Mouse (Mus musculus) right cerebral cortex, postnatal 36 days (tissue): ENCODE data around the gene Tbc1d30.

Experiments
- DNase-seq, 2 experiments: peaks; one replicate each; pipeline ENCODE4 v3.0.0; 2022; ENCODE audit warnings: low spot score in 2 of 2, mixed read lengths in 1 of 2

Gene Tbc1d30

GRCm38 (mm10) chr10:121314186-121314585 is 36.9 kb downstream of the Tbc1d30 start:
- no peak for DNase-seq

DNA sequence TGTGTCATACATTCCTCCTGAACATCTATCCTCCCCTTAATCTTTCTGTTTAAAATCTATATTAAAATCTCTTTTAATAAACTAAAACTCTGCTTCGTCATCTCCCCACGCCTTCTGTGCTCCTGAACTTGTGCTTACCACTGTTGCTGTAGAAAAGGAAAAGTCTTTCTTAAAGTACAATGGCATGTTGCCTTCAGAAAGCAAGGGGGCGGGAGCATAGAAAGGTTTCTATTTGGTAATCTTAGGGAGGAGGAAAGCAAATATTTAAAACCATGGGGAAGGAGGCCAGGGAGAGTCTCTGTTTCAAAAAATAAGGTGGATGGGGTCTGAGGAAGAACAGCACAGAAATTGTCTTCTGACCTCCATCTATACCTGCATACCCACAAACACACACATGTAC is 38.0 kb downstream of the Tbc1d30 start:
- DNase-seq: no peak

GRCm38 (mm10) chr10:121310511-121311221 is 40.4 kb downstream of the Tbc1d30 start:
- DNase-seq: peak; percentile 77 to 78

GRCm38 (mm10) chr10:121309801-121310510 is 41.1 kb downstream of the Tbc1d30 start:
- no peak for DNase-seq

GRCm38 (mm10) chr10:121309123-121309655 is 41.9 kb downstream of the Tbc1d30 start:
- DNase-seq: no peak

GRCm38 (mm10) chr10:121305441-121305840 is 45.6 kb downstream of the Tbc1d30 start:
- DNase-seq: no peak

GRCm38 (mm10) chr10:121303559-121303958 is 47.5 kb downstream of the Tbc1d30 start:
- DNase-seq: no peak

GRCm38 (mm10) chr10:121301868-121302267 is 49.2 kb downstream of the Tbc1d30 start:
- no peak for DNase-seq

GRCm38 (mm10) chr10:121300659-121301058 is 50.4 kb downstream of the Tbc1d30 start:
- no peak for DNase-seq

DNA sequence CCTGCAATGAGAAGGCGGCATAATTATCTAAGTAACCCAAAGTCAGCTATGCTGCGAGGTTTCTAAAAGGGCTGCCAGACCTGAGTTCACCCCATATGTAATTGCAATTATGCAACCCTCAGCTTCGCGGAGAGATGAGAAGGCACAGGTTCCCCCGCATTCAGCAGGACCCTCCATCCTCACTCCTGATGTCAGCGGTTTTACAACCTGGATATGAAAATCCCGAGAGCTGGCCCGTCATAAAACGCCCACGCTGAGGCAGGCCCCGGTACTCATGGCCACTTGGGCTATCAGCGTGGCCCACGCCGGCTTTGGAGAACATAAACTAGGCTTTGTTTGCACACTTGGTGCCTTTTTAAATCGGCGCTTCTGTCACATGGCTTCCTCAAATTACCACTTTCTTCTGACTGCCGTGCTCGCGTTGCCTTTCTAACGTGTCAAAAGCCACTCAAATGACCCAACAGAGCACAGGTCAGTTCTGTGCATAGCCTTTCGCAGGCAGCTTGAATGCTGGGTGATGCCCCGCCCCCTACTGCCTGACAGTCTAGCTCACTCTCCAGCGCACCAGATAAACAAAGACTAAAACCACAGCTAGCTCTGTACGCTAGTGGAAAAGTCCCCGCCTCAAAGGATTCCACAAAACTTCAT is 53.9 kb downstream of the Tbc1d30 start:
- DNase-seq: no peak

DNA sequence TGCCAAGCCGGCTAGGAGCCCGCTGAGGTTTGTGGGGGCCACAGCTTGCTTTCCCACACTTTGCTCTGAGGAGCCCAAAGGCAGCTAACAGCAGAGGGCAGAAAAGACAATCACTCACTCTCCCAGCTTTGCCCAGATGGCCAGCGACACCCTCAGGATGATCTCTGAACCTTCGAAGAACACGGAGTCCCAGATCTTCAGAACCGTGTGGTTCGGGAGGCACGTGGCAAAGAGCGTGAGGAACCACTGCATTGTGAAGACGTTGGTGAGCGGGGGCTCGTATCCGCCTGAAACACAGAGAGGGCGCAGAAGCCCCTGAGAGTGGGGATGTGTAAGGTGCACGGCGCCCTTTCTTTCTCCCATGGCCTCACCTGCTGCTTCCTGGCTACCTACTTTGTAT is 56.6 kb downstream of the Tbc1d30 start:
- no peak for DNase-seq

DNA sequence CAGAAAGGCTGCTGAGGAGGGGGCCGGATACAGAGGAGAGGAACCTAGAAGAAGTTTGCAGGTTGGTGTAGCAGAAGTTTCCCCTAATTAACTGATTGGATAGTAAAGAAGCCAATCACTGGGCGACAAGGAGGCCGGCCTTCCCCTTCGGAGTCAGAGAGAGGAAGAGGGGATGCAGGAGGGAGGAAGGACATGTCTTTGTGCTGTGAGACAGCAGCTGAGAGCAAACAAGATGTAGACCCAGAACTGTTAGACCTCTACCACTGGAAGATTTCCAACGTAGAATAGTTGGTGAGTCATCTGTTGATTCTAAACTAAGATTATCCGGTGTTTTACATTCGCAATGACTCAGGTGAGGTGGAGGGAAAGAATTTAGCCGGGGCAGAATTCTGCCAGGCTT is 57.2 kb downstream of the Tbc1d30 start:
- DNase-seq: no peak

DNA sequence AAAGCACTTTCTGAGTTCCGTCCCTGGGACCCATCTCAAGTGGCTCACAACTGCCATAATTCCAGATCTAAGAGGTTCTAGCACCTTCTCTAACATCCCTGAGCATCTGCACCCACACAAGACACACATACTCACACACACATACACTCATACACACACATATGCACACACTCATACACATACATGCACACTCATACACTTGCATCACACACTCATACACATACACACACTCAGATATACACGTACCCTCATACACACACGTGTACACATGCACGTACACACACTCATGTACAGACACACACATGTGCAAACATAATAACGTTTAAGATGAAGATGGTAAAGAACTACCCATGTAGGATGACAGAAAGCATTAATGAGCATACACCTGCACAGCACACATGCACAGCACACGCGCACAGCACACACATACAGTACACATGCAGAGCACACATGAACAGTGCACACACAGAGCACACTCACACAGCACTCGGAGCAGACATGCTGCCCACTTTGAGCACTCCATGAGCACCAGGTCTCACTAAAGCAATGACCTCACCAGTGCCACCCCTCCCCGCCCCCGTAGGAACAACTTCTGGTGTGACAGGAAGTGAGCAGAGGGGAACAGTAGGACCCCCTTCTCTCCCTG is 59.7 kb downstream of the Tbc1d30 start:
- no peak for DNase-seq

- peak; percentile 66 to 83 for DNase-seq
Observed at GRCm38 (mm10) chr10:121290682-121291078, 60.4 kb downstream of the Tbc1d30 start.

GRCm38 (mm10) chr10:121289970-121290681 is 61.0 kb downstream of the Tbc1d30 start:
- no peak for DNase-seq

GRCm38 (mm10) chr10:121282926-121283325 is 68.2 kb downstream of the Tbc1d30 start:
- no peak for DNase-seq

DNA sequence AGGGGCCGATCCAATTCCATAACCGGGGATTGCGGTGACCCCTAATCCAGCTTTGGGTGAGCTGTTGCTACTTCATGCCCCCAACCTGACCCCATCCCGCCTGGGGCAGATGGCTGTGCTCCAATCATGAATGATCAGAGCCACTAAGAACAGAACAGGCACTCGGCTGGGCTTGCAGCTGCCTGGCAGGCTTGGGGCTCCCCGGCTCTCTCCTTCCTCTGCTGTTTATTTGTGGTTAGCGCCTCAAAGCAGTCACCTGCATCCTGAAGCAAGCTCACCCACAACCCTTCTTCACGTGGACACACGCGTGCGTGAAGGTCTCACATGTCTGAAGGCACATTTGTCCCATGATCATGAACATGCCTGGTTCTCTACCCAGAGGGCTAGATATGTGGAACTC is 68.6 kb downstream of the Tbc1d30 start:
- no peak for DNase-seq

GRCm38 (mm10) chr10:121280943-121281342 is 70.1 kb downstream of the Tbc1d30 start:
- DNase-seq: peak; percentile 59 to 78

GRCm38 (mm10) chr10:121277022-121277471 is 74.0 kb downstream of the Tbc1d30 start:
- no peak for DNase-seq

DNA sequence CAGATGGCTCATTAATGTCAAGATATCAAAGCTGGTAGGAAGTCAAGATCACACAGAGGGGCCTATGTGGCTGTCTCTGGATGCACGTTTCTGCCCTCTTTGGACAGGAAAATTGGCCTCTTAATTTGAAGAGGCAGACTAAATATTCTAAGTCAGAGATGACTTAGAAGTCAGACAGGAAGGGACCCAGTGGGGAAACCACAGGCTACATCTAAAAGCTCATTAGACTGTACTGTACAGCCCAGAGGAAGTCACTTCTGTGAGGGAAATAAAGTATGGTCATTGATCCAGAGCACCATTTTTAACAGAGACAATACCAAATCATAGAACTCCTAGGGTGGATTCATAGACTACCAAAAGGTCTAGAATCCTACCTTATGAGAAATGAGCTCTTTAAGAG is 76.1 kb downstream of the Tbc1d30 start:
- DNase-seq: no peak

DNA sequence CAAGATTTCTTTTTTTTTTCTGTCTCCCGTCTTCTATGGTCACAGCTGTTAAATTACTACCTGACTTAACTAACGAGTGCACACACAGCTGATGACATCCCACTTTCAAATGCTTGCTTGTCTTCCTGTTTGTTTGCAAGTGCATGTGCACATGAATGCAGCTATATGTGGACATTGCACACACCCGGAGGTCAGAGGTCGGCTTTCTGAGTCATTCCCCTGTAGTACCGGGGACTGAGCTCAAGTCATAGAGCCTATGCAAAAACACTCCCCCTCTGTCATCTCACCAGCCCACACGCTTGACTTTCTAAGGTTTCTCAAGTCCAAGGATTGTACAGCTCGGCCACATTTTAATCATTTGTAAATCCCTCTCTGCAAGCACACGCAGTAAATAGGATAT is 80.1 kb downstream of the Tbc1d30 start:
- DNase-seq: no peak
